Comparison of ENCODE assay signal across 23 mouse cellular contexts in the genomic region with DNA sequence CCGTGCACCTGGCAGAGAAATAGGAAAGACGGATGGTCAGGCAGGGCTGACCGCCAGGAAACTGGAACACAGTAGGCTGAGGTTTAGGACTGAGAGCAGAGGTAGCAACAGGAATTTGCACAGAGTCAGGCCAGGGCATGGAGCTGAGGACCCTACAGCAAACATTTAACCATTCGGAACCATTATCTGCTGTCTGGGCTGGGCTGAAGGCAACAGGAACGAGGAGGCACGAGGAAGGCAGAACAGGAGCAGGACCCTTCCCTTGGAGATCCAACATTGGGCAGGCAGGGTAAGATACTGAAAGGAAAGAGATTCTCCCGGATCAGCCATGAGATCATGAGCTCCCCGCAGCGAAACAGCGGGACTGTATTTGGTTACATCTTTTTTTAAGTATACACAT. TPM values are rescaled to one million over a fixed set of nuclear protein-coding genes. Genes with fewer than 3 reads are reported as not detected.
"Had no signal": no experiment of that assay in that cellular context is flagged by ENCODE, and none has a peak within 500 bp of the region (broad histone marks: within the 10 kb centered on the region; RNA-seq: fewer than 3 reads in every experiment).

No protein-coding gene starts in this region.

- H3K36me3 ChIP-seq: lung, embryonic 15.5 days; midbrain, embryonic 12.5 days; midbrain, embryonic 15.5 days; neural tube, embryonic 12.5 days; stomach, embryonic 15.5 days had no signal

- H3K27ac ChIP-seq: lung, embryonic 15.5 days; macrophage; midbrain, embryonic 12.5 days; midbrain, embryonic 15.5 days; neural tube, embryonic 12.5 days; stomach, embryonic 15.5 days; stomach, postnatal 0 days had no signal

- DNase-seq: liver, postnatal 0 days; lung, adult 2 months; lung, postnatal 14 days; lung, postnatal 36 days; right cerebral cortex, postnatal 14 days; thymus, adult 2 months; thymus, postnatal 25 days; thymus, postnatal 4 days had no signal

- H3K9me3 ChIP-seq: lung, embryonic 15.5 days; megakaryocyte, embryonic 14.5 days; midbrain, embryonic 12.5 days; midbrain, embryonic 15.5 days; neural tube, embryonic 12.5 days; stomach, embryonic 15.5 days had no signal

- H3K4me2 ChIP-seq: lung, embryonic 15.5 days; midbrain, embryonic 12.5 days; midbrain, embryonic 15.5 days; neural tube, embryonic 12.5 days; stomach, embryonic 15.5 days had no signal

- ATAC-seq: liver, postnatal 0 days; lung, postnatal 0 days; midbrain, embryonic 15.5 days had no signal

- H3K4me3 ChIP-seq: lung, embryonic 15.5 days; midbrain, embryonic 12.5 days; midbrain, embryonic 15.5 days; neural tube, embryonic 12.5 days; stomach, embryonic 15.5 days had no signal

- H3K9ac ChIP-seq: liver, postnatal 0 days; lung, embryonic 15.5 days; midbrain, embryonic 12.5 days; midbrain, embryonic 15.5 days; neural tube, embryonic 12.5 days; stomach, embryonic 15.5 days had no signal

RNA-seq across cellular contexts. Expression of a gene that starts 2.4 kb away (rescaled TPM):
- total RNA-seq: megakaryocyte progenitor cell, adult 5-6 weeks; midbrain, postnatal 0 days; monocyte, adult 5-6 weeks; neutrophil, adult 5-6 weeks had no signal
- polyA plus RNA-seq: liver, postnatal 0 days; lung, embryonic 15.5 days; macrophage; midbrain, embryonic 12.5 days; midbrain, embryonic 15.5 days; neural tube, embryonic 12.5 days; neural tube, embryonic 14.5 days; stomach, embryonic 15.5 days had no signal

RNA-seq across cellular contexts. Expression of a gene that starts 5.7 kb away (rescaled TPM):
- total RNA-seq: midbrain, postnatal 0 days; monocyte, adult 5-6 weeks; neutrophil, adult 5-6 weeks had no signal
- polyA plus RNA-seq: macrophage; midbrain, postnatal 0 days; neural tube, embryonic 14.5 days had no signal

RNA-seq across cellular contexts. Expression of a gene that starts 12.8 kb away (rescaled TPM):
- total RNA-seq: megakaryocyte progenitor cell, adult 5-6 weeks; midbrain, postnatal 0 days; monocyte, adult 5-6 weeks; neutrophil, adult 5-6 weeks had no signal
- polyA plus RNA-seq: liver, postnatal 0 days; macrophage; midbrain, embryonic 12.5 days; neural tube, embryonic 12.5 days; neural tube, embryonic 14.5 days; spleen, adult 2 months; stomach, embryonic 15.5 days; stomach, postnatal 0 days had no signal
